Mouse (Mus musculus) lung, adult 2 months (tissue): ENCODE data around the gene Pla2g2c.

Source experiments
- CTCF ChIP-seq: fragments of 200-500 bp; IDR thresholded peaks from 2 replicates; pipeline ENCODE4 v1.5.1; 2011; ENCODE audit warnings: mild to moderate bottlenecking, low read length, control low read depth; ENCODE audit not compliant: insufficient read depth
- POLR2A ChIP-seq: fragments of 200-500 bp; IDR thresholded peaks from 2 replicates; pipeline ENCODE4 v1.6.1; 2011; ENCODE audit warnings: low read depth, mild to moderate bottlenecking, control low read depth, low read length, borderline replicate concordance; ENCODE audit errors: extremely low read depth

DNA sequence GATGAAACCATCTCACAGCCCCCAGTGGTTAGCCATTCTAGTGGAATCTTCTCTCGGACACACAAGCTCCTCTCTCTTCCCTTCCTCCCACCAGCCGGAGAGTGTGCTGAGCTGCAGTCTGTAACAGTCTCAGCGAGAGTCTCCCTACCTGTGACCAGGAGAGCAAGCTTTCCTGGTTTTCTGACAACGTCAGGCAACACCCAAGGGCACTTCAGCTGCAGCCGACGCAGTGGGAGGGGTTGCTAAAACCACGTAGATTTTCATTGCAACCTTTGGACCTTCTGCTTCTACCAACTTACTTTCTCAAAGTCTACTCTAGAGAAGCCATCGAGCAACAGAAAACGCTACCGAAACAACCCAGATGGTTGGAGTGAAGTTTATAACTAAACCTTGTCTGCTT lies 47.4 kb downstream of the Pla2g2c start:
- no peak for TF ChIP-seq POLR2A
- TF ChIP-seq CTCF: no peak
